Mouse (Mus musculus) hindbrain, embryonic 11.5 days (tissue): ENCODE measurements around the gene Klf5. TPM values are rescaled to one million over a fixed set of nuclear protein-coding genes. Genes with fewer than 3 reads are reported as not detected.

Experiments
- ATAC-seq: fragments of 200-750 bp; cut with Nextera tagmentation; 2 replicates; pipeline ENCODE4 v1.8.0; 2017; ENCODE audit warnings: mild to moderate bottlenecking, moderate TSS enrichment, moderate library complexity; ENCODE audit not compliant: low FRiP score
- DNase-seq: peaks from one replicate; pipeline ENCODE4 v3.0.0-alpha.2; 2015; ENCODE audit warnings: low spot score
- H3K27ac ChIP-seq: fragments of 300-500 bp; sonication (generic); 2 replicates; pipeline ENCODE4 v1.5.1; 2014; ENCODE audit warnings: mild to moderate bottlenecking, low read depth, low read length
- H3K27me3 ChIP-seq: fragments of 300-500 bp; sonication (generic); 2 replicates; pipeline ENCODE4 v1.6.1; 2014; ENCODE audit warnings: mild to moderate bottlenecking, low read length, moderate library complexity, mixed read lengths; ENCODE audit not compliant: control insufficient read depth, insufficient read depth
- H3K36me3 ChIP-seq: fragments of 300-500 bp; sonication (generic); 2 replicates; pipeline ENCODE4 v1.6.1; 2014; ENCODE audit warnings: mild to moderate bottlenecking, low read length, moderate library complexity, mixed read lengths; ENCODE audit not compliant: control insufficient read depth, insufficient read depth
- H3K4me1 ChIP-seq: fragments of 300-500 bp; sonication (generic); replicated peaks from 2 replicates; pipeline ENCODE4 v1.6.1; 2014; ENCODE audit warnings: low read length, mixed read lengths; ENCODE audit not compliant: control insufficient read depth, insufficient read depth
- H3K4me2 ChIP-seq: fragments of 300-500 bp; sonication (generic); replicated peaks from 2 replicates; pipeline ENCODE4 v1.6.1; 2014; ENCODE audit warnings: mild to moderate bottlenecking, low read depth, low read length
- H3K4me3 ChIP-seq: fragments of 300-500 bp; sonication (generic); 2 replicates; pipeline ENCODE4 v1.5.1; 2014; ENCODE audit warnings: low read depth, low read length
- H3K9ac ChIP-seq: fragments of 300-500 bp; sonication (generic); 2 replicates; pipeline ENCODE4 v1.6.1; 2014; ENCODE audit warnings: low read depth, low read length
- H3K9me3 ChIP-seq: fragments of 300-500 bp; sonication (generic); 2 replicates; pipeline ENCODE4 v1.6.1; 2016; ENCODE audit warnings: low read length; ENCODE audit not compliant: control insufficient read depth
- WGBS: fragments of 180-500 bp; shearing (Covaris S2); extraction: QIAGEN DNeasy Blood & Tissue Kit; methylation state at CpG from one replicate; pipeline ENCODE4 v1.1.7; 2014; 5-methylcytosine and 5-hydroxymethylcytosine counted together
- polyA plus RNA-seq: library from polyadenylated mRNA; unstranded; fragments of >200 nt; fragmentation: Nextera tagmentation; extraction: Ambion mirVana; gene quantifications from 2 replicates; pipeline ENCODE4 v1.2.1, GENCODE M21; 2014

Gene Klf5
- polyA plus RNA-seq = 2.2 and 2.7 TPM in 2 replicates

DNA sequence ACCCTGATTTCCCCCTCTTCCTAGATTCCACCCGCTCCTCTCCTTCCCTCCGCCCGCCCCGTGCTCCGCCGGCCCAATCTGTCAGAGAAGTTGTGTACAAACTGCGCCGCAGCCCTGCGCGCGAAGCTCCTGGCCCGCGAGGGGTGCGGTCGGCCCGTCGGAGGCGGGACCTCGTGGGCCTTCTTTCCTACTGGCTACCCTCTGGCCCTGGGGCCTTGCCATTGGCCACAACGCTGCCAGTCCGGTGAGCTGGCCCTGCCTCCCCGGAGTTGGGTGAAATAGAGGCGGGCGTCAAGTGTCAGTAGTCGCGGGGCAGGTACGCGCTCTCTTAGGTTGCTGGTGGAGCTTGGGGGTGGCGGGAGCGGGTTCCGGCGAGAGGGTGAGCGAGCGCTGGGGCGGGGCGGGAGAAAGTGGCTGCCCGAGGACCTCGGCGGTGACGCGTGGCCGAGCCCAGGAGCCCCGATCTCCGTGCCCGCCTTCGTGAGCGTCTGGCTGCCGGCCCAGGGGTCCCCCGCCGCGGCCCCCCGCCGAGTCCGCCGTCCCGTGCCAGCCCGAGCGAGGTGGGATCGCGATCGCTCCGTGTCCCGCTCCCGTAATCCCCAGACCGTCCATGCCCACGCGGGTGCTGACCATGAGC is at the start of gene Klf5:
Gene Klf5, plus strand, starts transcription at position 307 of the 637 bp plus-strand sequence.
- ATAC-seq (peak; percentile 98), DNase-seq (peak; percentile 89)
- H3K9ac ChIP-seq = peak within 1 kb of the TSS; percentile 51
- H3K4me3 ChIP-seq = peak within 1 kb of the TSS; percentile 65
- H3K4me2 ChIP-seq = peak within 1 kb of the TSS; percentile 98
- H3K27ac ChIP-seq = no peak within 1 kb of the TSS
- H3K9me3 ChIP-seq = no peaks in the 10 kb centered on the region
- WGBS = 2% methylated on average over 55 of the region's 67 CpGs
- no peaks in the 10 kb centered on the region for H3K36me3 ChIP-seq
- H3K27me3 ChIP-seq = peaks cover 15% of the 10 kb centered on the region
- 0 out of 2 replicates have a peak, but pooled peaks cover 3% of the 10 kb centered on the region for H3K4me1 ChIP-seq

- ATAC-seq (no peak), DNase-seq (no peak)
- Histone ChIP-seq H3K9ac (no peak overlapping the region), H3K4me1 (no peaks in the 10 kb centered on the region), H3K27me3 (no peaks in the 10 kb centered on the region), H3K4me2 (no peak overlapping the region), H3K27ac (no peak overlapping the region), H3K36me3 (no peaks in the 10 kb centered on the region), H3K9me3 (no peaks in the 10 kb centered on the region), H3K4me3 (no peak overlapping the region)
- WGBS = 95% methylated on average over 12 of the region's 12 CpGs
Observed at GRCm38 (mm10) chr14:99262026-99262425, 36.5 kb upstream of the Klf5 start.

DNA sequence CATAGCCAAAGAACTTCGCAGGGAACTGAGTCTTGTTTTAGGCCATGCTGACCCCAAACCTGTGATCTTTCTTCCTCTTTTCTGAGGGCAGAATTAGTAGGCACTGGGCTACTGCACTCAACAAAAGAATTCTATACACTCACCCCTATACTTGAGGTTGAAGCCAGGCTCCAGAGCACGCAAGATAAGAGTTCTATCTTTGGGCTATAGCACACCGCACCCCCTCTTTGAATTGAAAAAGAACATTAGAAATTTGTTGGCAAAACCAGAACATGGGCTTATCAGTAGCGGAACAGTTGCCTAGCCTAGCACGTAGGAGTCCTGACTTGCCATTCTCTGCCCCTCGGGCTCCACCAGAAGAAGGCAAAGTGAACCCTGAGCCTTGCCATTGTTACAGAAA is 34.7 kb upstream of the Klf5 start:
- DNase-seq (no peak), ATAC-seq (no peak)
- no peak overlapping the region for H3K27ac ChIP-seq
- 93% methylated on average over 6 of the region's 6 CpGs for WGBS
- no peak overlapping the region for H3K4me2 ChIP-seq
- H3K4me1 ChIP-seq = no peaks in the 10 kb centered on the region
- no peak overlapping the region for H3K9ac ChIP-seq
- no peaks in the 10 kb centered on the region for H3K36me3 ChIP-seq
- H3K9me3 ChIP-seq = no peaks in the 10 kb centered on the region
- H3K27me3 ChIP-seq = no peaks in the 10 kb centered on the region
- H3K4me3 ChIP-seq = no peak overlapping the region

- ATAC-seq = no peak
- no peaks in the 10 kb centered on the region for H3K4me1 ChIP-seq
- no peaks in the 10 kb centered on the region for H3K27me3 ChIP-seq
- no peak overlapping the region for H3K4me3 ChIP-seq
- H3K4me2 ChIP-seq = no peak overlapping the region
- no peak overlapping the region for H3K9ac ChIP-seq
- DNase-seq = no peak
- H3K36me3 ChIP-seq = no peaks in the 10 kb centered on the region
- H3K27ac ChIP-seq = no peak overlapping the region
- WGBS = 95% methylated on average over 14 of the region's 14 CpGs
- H3K9me3 ChIP-seq = no peaks in the 10 kb centered on the region
Observed at GRCm38 (mm10) chr14:99265791-99266190, 32.7 kb upstream of the Klf5 start.

DNA sequence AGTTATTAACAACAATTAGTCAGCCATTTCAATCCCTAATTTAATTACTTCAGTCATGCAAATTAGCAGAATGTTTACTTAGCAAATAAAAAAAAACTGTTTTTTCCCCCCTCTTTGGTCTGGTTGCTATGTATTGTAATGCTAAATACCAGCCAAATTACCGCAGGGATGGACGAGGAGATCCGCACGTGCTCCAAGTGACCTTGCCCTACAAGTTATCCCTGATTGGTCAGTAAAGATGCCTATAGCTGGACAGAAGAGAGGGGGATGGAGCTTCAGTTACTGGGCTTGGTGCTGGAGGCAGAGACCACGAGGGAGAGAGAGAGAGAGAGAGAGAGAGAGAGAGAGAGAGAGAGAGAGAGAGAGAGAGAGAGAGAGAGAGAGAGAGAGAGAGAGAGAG is 31.7 kb upstream of the Klf5 start:
- H3K4me3 ChIP-seq = no peak overlapping the region
- H3K4me2 ChIP-seq = no peak overlapping the region
- no peak overlapping the region for H3K27ac ChIP-seq
- H3K9ac ChIP-seq = no peak overlapping the region
- H3K27me3 ChIP-seq = no peaks in the 10 kb centered on the region
- WGBS = 57% methylated on average over 5 of the region's 5 CpGs
- no peaks in the 10 kb centered on the region for H3K4me1 ChIP-seq
- ATAC-seq (no peak), DNase-seq (no peak)
- no peaks in the 10 kb centered on the region for H3K9me3 ChIP-seq
- no peaks in the 10 kb centered on the region for H3K36me3 ChIP-seq

- no peak overlapping the region for H3K27ac ChIP-seq
- no peak for ATAC-seq
- 79% methylated on average over 2 of the region's 2 CpGs for WGBS
Observed at GRCm38 (mm10) chr14:99274056-99274455, 24.4 kb upstream of the Klf5 start.

DNA sequence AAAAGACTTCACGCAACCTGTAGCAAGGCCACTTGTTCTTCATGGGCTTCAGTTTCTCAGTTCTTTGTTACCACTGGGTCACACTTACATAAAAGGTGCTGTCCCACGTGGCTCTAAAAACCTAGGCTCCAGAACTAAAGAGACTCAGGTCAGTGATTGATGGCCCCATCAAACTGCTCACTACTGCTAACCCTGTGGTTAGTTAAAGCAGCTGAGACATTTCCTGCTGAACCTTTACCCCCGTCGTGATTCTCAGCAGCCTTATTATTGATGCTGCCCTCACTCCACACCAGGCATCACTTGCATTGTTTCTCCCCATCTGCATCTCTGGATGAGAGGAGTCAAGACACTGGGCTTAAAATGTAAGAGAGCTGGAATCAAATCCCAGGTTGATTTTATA is 22.7 kb upstream of the Klf5 start:
- ATAC-seq = no peak
- H3K9ac ChIP-seq = no peak overlapping the region
- no peak overlapping the region for H3K4me2 ChIP-seq
- no peaks in the 10 kb centered on the region for H3K9me3 ChIP-seq
- no peak for DNase-seq
- no peaks in the 10 kb centered on the region for H3K36me3 ChIP-seq
- H3K27me3 ChIP-seq = no peaks in the 10 kb centered on the region
- no peak overlapping the region for H3K27ac ChIP-seq
- H3K4me1 ChIP-seq = no peaks in the 10 kb centered on the region
- WGBS = 39% methylated on average over 4 of the region's 4 CpGs
- H3K4me3 ChIP-seq = no peak overlapping the region

More at GRCm38 (mm10) chr14:99274056-99274455, 24.4 kb upstream of the Klf5 start:
- no peaks in the 10 kb centered on the region for H3K4me1 ChIP-seq
- H3K9ac ChIP-seq = no peak overlapping the region
- no peaks in the 10 kb centered on the region for H3K36me3 ChIP-seq
- H3K27me3 ChIP-seq = no peaks in the 10 kb centered on the region
- no peak overlapping the region for H3K4me3 ChIP-seq
- DNase-seq = no peak
- H3K4me2 ChIP-seq = no peak overlapping the region
- no peaks in the 10 kb centered on the region for H3K9me3 ChIP-seq

GRCm38 (mm10) chr14:99278312-99278711 is 20.2 kb upstream of the Klf5 start:
- WGBS = 14% methylated on average over 9 of the region's 9 CpGs
- no peak overlapping the region for H3K4me2 ChIP-seq
- H3K27me3 ChIP-seq = no peaks in the 10 kb centered on the region
- H3K36me3 ChIP-seq = no peaks in the 10 kb centered on the region
- no peaks in the 10 kb centered on the region for H3K9me3 ChIP-seq
- H3K4me1 ChIP-seq = no peaks in the 10 kb centered on the region
- no peak overlapping the region for H3K4me3 ChIP-seq
- ATAC-seq = no peak
- no peak overlapping the region for H3K9ac ChIP-seq
- DNase-seq = no peak
- H3K27ac ChIP-seq = no peak overlapping the region

DNA sequence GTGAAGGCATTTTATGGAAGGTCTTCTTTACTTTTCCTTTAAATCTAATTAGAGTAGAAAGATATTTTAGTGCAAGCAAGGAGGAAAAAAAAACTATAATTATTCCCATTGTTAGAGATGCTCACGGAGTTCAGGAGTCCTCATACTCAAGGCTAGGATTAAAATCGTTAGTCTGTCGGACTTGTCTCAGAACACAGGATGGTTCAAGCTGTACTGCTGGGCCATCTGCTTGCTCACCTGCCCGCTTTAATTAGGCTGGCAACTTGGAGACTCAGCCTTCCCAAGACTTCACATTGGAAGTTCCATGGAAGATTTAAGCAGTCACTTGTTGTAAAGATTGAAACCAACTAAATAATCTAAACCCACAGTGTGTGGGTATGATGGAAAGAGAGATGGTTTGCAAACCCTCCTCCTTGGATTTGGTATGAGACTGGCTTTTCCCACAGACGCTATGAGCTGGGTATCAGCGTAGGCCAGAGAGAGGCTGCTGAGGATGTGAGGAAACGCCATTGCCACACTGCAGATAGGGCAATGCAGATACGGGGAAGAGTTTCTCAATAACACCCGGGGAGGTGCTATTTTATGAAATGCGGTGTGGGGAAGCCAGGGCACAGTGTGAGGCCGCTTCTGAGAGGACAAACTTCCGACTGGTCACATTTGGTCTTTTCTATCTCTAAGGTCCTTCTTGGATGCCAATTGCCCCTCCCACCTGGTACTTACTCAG is 19.6 kb upstream of the Klf5 start:
- Histone ChIP-seq H3K9me3 (no peaks in the 10 kb centered on the region), H3K36me3 (no peaks in the 10 kb centered on the region), H3K4me3 (no peak overlapping the region), H3K4me2 (no peak overlapping the region), H3K27me3 (no peaks in the 10 kb centered on the region), H3K27ac (no peak overlapping the region), H3K4me1 (no peaks in the 10 kb centered on the region), H3K9ac (no peak overlapping the region)
- 52% methylated on average over 12 of the region's 12 CpGs for WGBS
- DNase-seq (no peak), ATAC-seq (no peak)
